Mouse (Mus musculus) embryonic facial prominence, embryonic 10.5 days (tissue): ENCODE measurements at regions not wholly inside any gene's neighbourhood (a gene's known extent, or its start where the extent isn't known, plus 50 kb on each side); places are given as distances from the start of the nearest gene placed in this dataset.

ENCODE experiments used
- DNase-seq: peaks from one replicate; pipeline ENCODE4 v3.0.0-alpha.2; 2017; ENCODE audit warnings: low spot score
- H3K27ac ChIP-seq: fragments of 300-500 bp; sonication (generic); replicated peaks from 2 replicates; pipeline ENCODE4 v1.5.1; 2016; ENCODE audit warnings: mild to moderate bottlenecking
- H3K27me3 ChIP-seq: fragments of 300-500 bp; sonication (generic); replicated peaks from 2 replicates; pipeline ENCODE4 v1.6.1; 2016; ENCODE audit warnings: low read depth, mild to moderate bottlenecking; ENCODE audit not compliant: poor library complexity, severe bottlenecking
- H3K36me3 ChIP-seq: fragments of 300-500 bp; sonication (generic); replicated peaks from 2 replicates; pipeline ENCODE4 v1.6.1; 2016; ENCODE audit warnings: mild to moderate bottlenecking, moderate library complexity
- H3K4me1 ChIP-seq: fragments of 300-500 bp; sonication (generic); 2 replicates; pipeline ENCODE4 v1.6.1; 2016
- H3K4me3 ChIP-seq: fragments of 300-500 bp; sonication (generic); 2 replicates; pipeline ENCODE4 v1.5.1; 2016; ENCODE audit warnings: mild to moderate bottlenecking, moderate library complexity
- H3K9me3 ChIP-seq: fragments of 300-500 bp; sonication (generic); 2 replicates; pipeline ENCODE4 v1.6.1; 2016; ENCODE audit warnings: mild to moderate bottlenecking
- WGBS: fragments of 180-500 bp; shearing (Covaris S2); methylation state at CpG from one replicate; pipeline ENCODE4 v1.1.7; 2016; 5-methylcytosine and 5-hydroxymethylcytosine counted together

DNA sequence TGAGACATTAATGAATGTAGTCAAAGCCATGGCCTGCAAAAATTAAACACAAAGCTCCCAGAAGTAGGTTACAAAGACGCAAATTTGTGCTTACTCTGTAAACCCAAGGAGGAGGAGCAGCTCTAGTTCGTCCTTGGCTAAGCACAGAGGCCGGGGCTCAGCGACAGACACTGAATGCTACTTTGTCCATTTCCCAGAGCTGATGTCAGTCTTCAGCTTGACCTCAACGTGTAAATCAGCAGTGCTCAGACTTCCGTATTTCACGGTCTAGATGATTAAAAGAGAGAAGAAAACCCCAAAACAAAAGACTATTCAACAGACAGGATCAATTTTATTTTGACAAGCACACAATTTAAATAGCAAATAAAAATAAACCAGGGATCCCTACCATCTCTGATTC lies 534.7 kb downstream of the Ptprc start:
- H3K27ac ChIP-seq = no peak overlapping the region
- H3K9me3 ChIP-seq = no peaks in the 10 kb centered on the region
- 11% methylated on average over 7 of the region's 7 CpGs for WGBS
- H3K36me3 ChIP-seq = no peaks in the 10 kb centered on the region
- H3K4me1 ChIP-seq = peaks cover 20% of the 10 kb centered on the region
- no peak for DNase-seq
- H3K27me3 ChIP-seq = no peaks in the 10 kb centered on the region
- no peak overlapping the region for H3K4me3 ChIP-seq

GRCm38 (mm10) chr1:137636947-137637346 lies 538.6 kb downstream of the Ptprc start:
- Histone ChIP-seq H3K4me3 (no peak overlapping the region), H3K4me1 (peaks cover 22% of the 10 kb centered on the region), H3K27ac (peak overlapping the region; percentile 73), H3K27me3 (no peaks in the 10 kb centered on the region), H3K9me3 (no peaks in the 10 kb centered on the region), H3K36me3 (no peaks in the 10 kb centered on the region)
- 18% methylated on average over 3 of the region's 3 CpGs for WGBS
- peak; percentile 20 for DNase-seq

DNA sequence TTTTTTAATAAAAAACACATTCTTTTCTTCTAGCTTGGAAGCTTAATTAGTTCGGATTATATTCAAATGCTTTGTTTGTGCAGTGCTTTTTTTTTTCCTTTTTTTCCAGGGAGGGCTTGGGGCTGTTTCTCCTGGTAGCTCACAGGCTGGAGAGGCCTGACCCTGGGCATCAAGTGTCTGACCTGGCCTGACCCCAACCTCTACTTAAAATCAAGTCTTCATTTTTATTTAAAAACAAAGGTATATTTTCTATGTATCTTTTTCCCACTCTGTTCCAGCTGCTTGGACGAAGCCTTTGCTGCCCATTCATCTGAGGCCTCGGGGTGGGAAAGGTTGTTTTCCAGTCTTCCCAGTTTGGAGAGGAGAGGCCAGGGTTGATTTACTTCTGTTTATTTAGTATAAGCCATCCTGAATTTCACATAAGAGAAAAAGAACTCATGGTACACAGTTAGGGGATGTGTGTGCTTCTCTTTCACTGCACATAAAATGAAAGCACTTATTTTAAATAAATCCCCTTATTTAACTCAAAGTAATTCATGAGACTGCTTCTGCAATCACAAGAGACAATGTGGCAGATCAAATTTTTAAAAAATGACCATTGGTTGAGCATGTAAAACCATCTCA lies 539.1 kb downstream of the Ptprc start:
- H3K4me1 ChIP-seq = peaks cover 22% of the 10 kb centered on the region
- peak overlapping the region; percentile 73 for H3K27ac ChIP-seq
- H3K9me3 ChIP-seq = no peaks in the 10 kb centered on the region

GRCm38 (mm10) chr1:137635781-137636180 lies 539.7 kb downstream of the Ptprc start:
- Histone ChIP-seq H3K9me3 (no peaks in the 10 kb centered on the region), H3K4me3 (no peak overlapping the region), H3K27ac (peak overlapping the region; percentile 58), H3K27me3 (no peaks in the 10 kb centered on the region), H3K36me3 (no peaks in the 10 kb centered on the region), H3K4me1 (peaks cover 22% of the 10 kb centered on the region)
- peak; percentile 29 for DNase-seq
- 18% methylated on average over 7 of the region's 7 CpGs for WGBS

More for the DNA sequence above, 539.1 kb downstream of the Ptprc start:
- DNase-seq = peak; percentile 48
- Histone ChIP-seq H3K27me3 (no peaks in the 10 kb centered on the region), H3K36me3 (no peaks in the 10 kb centered on the region), H3K4me3 (no peak overlapping the region)
- 7% methylated on average over 3 of the region's 3 CpGs for WGBS

GRCm38 (mm10) chr1:137631546-137631945 lies 544.0 kb downstream of the Ptprc start:
- Histone ChIP-seq H3K36me3 (no peaks in the 10 kb centered on the region), H3K4me1 (peaks cover 14% of the 10 kb centered on the region), H3K4me3 (no peak overlapping the region), H3K9me3 (no peaks in the 10 kb centered on the region), H3K27me3 (no peaks in the 10 kb centered on the region), H3K27ac (no peak overlapping the region)
- DNase-seq = no peak

GRCm38 (mm10) chr1:137620672-137621071 lies 554.8 kb downstream of the Ptprc start:
- Histone ChIP-seq H3K27ac (no peak overlapping the region), H3K9me3 (no peaks in the 10 kb centered on the region), H3K4me1 (no peaks in the 10 kb centered on the region), H3K36me3 (no peaks in the 10 kb centered on the region), H3K4me3 (no peak overlapping the region), H3K27me3 (no peaks in the 10 kb centered on the region)
- WGBS = 79% methylated on average over 5 of the region's 5 CpGs
- no peak for DNase-seq

DNA sequence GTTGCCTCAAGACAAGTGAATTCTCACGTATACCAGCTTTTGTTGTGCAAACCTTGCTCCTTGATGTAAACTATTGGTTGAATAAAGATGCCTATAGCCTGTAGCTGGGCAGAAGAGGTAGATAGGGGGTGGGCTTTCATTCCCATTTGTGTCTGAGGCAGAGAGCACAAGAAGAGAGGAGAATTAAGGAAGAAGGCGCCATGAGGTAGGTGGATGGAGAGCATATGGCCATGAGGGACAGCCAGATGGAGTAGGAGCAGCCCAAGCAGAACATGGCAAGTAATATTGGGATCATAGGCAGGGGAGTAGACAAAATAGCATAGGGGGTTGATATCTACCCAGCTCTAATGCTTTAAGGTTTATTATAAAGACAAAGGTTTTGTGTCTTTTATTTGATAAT lies 557.3 kb downstream of the Ptprc start:
- H3K27me3 ChIP-seq = no peaks in the 10 kb centered on the region
- no peaks in the 10 kb centered on the region for H3K9me3 ChIP-seq
- no peaks in the 10 kb centered on the region for H3K36me3 ChIP-seq
- H3K4me1 ChIP-seq = no peaks in the 10 kb centered on the region
- WGBS = 87% methylated on average over 2 of the region's 2 CpGs
- no peak overlapping the region for H3K27ac ChIP-seq
- H3K4me3 ChIP-seq = no peak overlapping the region
- no peak for DNase-seq

GRCm38 (mm10) chr1:137617513-137617912 lies 558.0 kb downstream of the Ptprc start:
- H3K9me3 ChIP-seq = no peaks in the 10 kb centered on the region
- 85% methylated on average over 5 of the region's 5 CpGs for WGBS
- no peak overlapping the region for H3K27ac ChIP-seq
- H3K27me3 ChIP-seq = no peaks in the 10 kb centered on the region
- H3K4me1 ChIP-seq = no peaks in the 10 kb centered on the region
- no peak overlapping the region for H3K4me3 ChIP-seq
- H3K36me3 ChIP-seq = no peaks in the 10 kb centered on the region
- no peak for DNase-seq

DNA sequence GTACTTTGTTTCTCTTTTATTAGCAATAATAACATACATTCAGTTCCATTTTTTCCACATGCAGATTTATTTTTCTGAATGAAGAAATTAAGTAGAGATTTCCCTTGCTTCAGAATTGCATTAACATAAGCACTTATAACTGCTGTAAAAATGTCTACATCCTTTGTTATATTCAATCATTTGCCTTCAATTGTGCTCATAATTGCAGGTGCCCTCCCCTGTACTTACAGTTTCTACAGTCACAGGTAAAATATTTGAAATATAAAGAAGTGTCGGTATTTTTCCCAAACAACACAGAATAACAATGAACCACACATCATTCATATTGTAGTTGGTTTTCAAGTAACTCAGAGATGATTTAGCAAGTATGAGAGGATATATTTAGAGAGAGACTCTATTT lies 568.8 kb downstream of the Ptprc start:
- H3K27me3 ChIP-seq = no peaks in the 10 kb centered on the region
- no peak for DNase-seq

GRCm38 (mm10) chr1:137605890-137606663 lies 569.4 kb downstream of the Ptprc start:
- 59% methylated on average over 11 of the region's 11 CpGs for WGBS
- H3K27me3 ChIP-seq = no peaks in the 10 kb centered on the region
- no peaks in the 10 kb centered on the region for H3K4me1 ChIP-seq
- no peak for DNase-seq
- H3K4me3 ChIP-seq = no peak overlapping the region
- no peak overlapping the region for H3K27ac ChIP-seq
- no peaks in the 10 kb centered on the region for H3K36me3 ChIP-seq
- H3K9me3 ChIP-seq = no peaks in the 10 kb centered on the region

More for the DNA sequence above, 568.8 kb downstream of the Ptprc start:
- Histone ChIP-seq H3K9me3 (no peaks in the 10 kb centered on the region), H3K36me3 (no peaks in the 10 kb centered on the region), H3K4me1 (no peaks in the 10 kb centered on the region), H3K4me3 (no peak overlapping the region), H3K27ac (no peak overlapping the region)
- WGBS = 92% methylated on average over 1 of the region's 1 CpGs

- Histone ChIP-seq H3K27me3 (no peaks in the 10 kb centered on the region), H3K4me1 (no peaks in the 10 kb centered on the region), H3K9me3 (no peaks in the 10 kb centered on the region), H3K27ac (no peak overlapping the region), H3K36me3 (no peaks in the 10 kb centered on the region), H3K4me3 (no peak overlapping the region)
- DNase-seq = no peak
- WGBS = 88% methylated on average over 7 of the region's 7 CpGs
Measured at GRCm38 (mm10) chr1:137593732-137594131, 581.8 kb downstream of the Ptprc start.

DNA sequence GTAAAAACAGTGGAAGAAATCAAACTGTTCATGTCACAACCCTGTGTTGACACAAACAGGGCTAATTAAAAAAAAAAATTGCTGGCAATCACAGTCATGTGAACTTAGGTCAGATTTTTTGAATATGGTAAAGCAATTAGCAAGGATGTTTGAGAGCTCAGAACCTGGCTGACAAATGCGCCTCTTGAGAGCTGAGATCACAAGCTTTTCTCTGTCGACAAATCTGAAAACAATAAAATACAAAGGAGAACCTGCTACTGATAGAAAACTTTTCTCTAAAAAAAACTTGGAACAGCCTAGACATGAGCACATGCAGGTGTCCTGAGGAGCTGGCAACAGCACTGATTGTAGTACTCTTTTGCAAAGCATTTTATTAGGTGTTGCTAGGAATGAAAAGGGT lies 583.6 kb downstream of the Ptprc start:
- H3K4me3 ChIP-seq = no peak overlapping the region
- no peaks in the 10 kb centered on the region for H3K36me3 ChIP-seq
- no peak overlapping the region for H3K27ac ChIP-seq
- H3K9me3 ChIP-seq = no peaks in the 10 kb centered on the region
- no peaks in the 10 kb centered on the region for H3K27me3 ChIP-seq
- H3K4me1 ChIP-seq = no peaks in the 10 kb centered on the region
- no peak for DNase-seq
- 77% methylated on average over 2 of the region's 2 CpGs for WGBS

DNA sequence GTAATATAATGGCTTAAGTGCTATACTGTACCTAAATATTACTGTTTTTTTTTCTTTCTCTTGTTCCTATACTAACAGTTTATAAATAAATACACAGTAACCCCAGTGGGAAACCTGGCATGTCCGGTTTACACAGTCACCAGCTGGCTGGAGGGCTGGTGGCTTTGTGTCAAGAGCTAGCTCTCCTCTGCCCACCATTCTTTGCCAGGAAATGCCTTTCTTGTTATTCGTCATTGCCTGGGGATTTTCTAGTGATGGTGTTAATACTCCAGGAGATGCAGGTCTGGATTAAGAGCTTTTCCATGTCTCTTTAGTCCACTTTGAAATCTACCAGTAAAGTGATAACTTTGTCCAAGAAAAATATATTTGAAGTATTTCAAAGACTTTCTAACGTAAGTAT lies 584.2 kb downstream of the Ptprc start:
- Histone ChIP-seq H3K4me1 (no peaks in the 10 kb centered on the region), H3K36me3 (no peaks in the 10 kb centered on the region), H3K4me3 (no peak overlapping the region), H3K27me3 (no peaks in the 10 kb centered on the region), H3K27ac (no peak overlapping the region), H3K9me3 (no peaks in the 10 kb centered on the region)
- WGBS = 58% methylated on average over 3 of the region's 3 CpGs
- DNase-seq = no peak
